Mouse (Mus musculus): ENCODE measurements at regions not wholly inside any gene's neighbourhood (a gene's known extent, or its start where the extent isn't known, plus 50 kb on each side); places are given as distances from the start of the nearest gene placed in this dataset.

DNA sequence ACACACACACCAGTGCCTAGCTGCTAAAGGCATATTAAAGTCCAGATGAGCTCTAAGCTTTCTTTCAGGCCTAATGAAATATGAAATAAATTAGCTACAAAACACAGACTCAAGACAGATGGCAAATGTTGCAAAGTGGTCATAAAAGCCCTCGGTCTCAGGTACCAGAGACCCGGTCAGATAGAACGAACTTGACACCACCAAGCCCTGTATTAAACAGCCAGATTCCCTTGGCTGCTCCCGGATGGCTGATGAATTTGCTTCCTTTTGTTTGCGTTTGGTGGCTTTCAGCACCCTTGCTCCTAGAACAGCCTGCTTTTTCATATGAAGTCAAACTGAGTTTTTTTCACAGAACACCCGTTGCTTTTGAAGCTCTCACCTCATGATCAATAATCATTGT, 51.5 kb upstream of the Daam1 start:
- no peak for DNase-seq (ENCODE audit: low spot score in 2 of 2)

Data from frontal cortex, postnatal 10 days (tissue).